Mouse (Mus musculus) C2C12 (cell line): ENCODE measurements around the gene Dyrk3. TPM values are rescaled to one million over a fixed set of nuclear protein-coding genes. Genes with fewer than 3 reads are reported as not detected.

Experiments
- H3K27me3 ChIP-seq: one replicate; pipeline ENCODE4 v1.6.1; 2011; ENCODE audit not compliant: control insufficient read depth, insufficient read depth, insufficient read length
- H3K36me3 ChIP-seq: one replicate; pipeline ENCODE4 v1.6.1; 2011; ENCODE audit not compliant: control insufficient read depth, insufficient read depth
- H3K4me3 ChIP-seq: one replicate; pipeline ENCODE4 v1.5.1; 2011; ENCODE audit warnings: mild to moderate bottlenecking, control low read depth; ENCODE audit not compliant: poor library complexity, insufficient read depth, severe bottlenecking
- H3K79me2 ChIP-seq: one replicate; pipeline ENCODE4 v1.6.1; 2011; ENCODE audit not compliant: control insufficient read depth, insufficient read depth
- H3K79me3 ChIP-seq: one replicate; pipeline ENCODE4 v1.6.1; 2011; ENCODE audit warnings: low read depth, control low read depth
- H3ac ChIP-seq: one replicate; pipeline ENCODE3; 2011; ENCODE audit warnings: low read depth; ENCODE audit not compliant: control insufficient read depth, insufficient read length
- CEBPB ChIP-seq: IDR thresholded peaks from one replicate; pipeline ENCODE4 v1.6.1; 2011; ENCODE audit warnings: low read depth, mild to moderate bottlenecking, control low read depth, moderate library complexity
- CTCF ChIP-seq: IDR thresholded peaks from one replicate; pipeline ENCODE4 v1.5.1; 2011; ENCODE audit not compliant: control insufficient read depth, insufficient read depth, insufficient read length
- FOSL1 ChIP-seq: IDR thresholded peaks from one replicate; pipeline ENCODE4 v1.8.0; 2011; ENCODE audit warnings: mild to moderate bottlenecking, low read length; ENCODE audit not compliant: poor library complexity, insufficient read depth, severe bottlenecking
- MAX ChIP-seq: IDR thresholded peaks from one replicate; pipeline ENCODE4 v1.6.1; 2011; ENCODE audit warnings: mild to moderate bottlenecking, control low read depth
- MYOD1 ChIP-seq: IDR thresholded peaks from one replicate; pipeline ENCODE4 v1.6.1; 2011; ENCODE audit warnings: low read depth; ENCODE audit not compliant: control insufficient read depth, insufficient read length
- MYOG ChIP-seq: IDR thresholded peaks from one replicate; pipeline ENCODE4 v1.6.1; 2011; ENCODE audit not compliant: control insufficient read depth, insufficient read length; ENCODE audit errors: extremely low read depth
- USF1 ChIP-seq: IDR thresholded peaks from one replicate; pipeline ENCODE4 v1.6.1; 2011; ENCODE audit warnings: low read depth, mild to moderate bottlenecking, control low read depth, moderate library complexity
- polyA plus RNA-seq: library from polyadenylated mRNA; unstranded; fragments of >200 nt; fragmentation: generic; extraction: Trizol; gene quantifications from one replicate; pipeline ENCODE4 v1.2.1, GENCODE M21; 2012; ENCODE audit warnings: missing spikeins

Dyrk3 gene
- polyA plus RNA-seq, 1 experiment, result 5.0 TPM

- Histone ChIP-seq H3K4me3 (no peak overlapping the region), H3K79me3 (peaks cover 21% of the 10 kb centered on the region), H3K79me2 (peaks cover 36% of the 10 kb centered on the region), H3ac (no peak overlapping the region), H3K27me3 (no peaks in the 10 kb centered on the region), H3K36me3 (peaks cover 39% of the 10 kb centered on the region)
- TF ChIP-seq MAX (peak; percentile 11), FOSL1 (peak; percentile 96), USF1 (peak; percentile 97), CEBPB (no peak), MYOD1 (peak; percentile 83), MYOG (no peak), CTCF (no peak)
These were observed 12.0 kb downstream of the Dyrk3 start for GRCm38 (mm10) chr1:131125987-131126744.

- H3K79me3 ChIP-seq, result peaks cover 9% of the 10 kb centered on the region
- peaks cover 14% of the 10 kb centered on the region for H3K79me2 ChIP-seq
- H3K27me3 ChIP-seq, result no peaks in the 10 kb centered on the region
- no peak overlapping the region for H3ac ChIP-seq
- TF ChIP-seq MYOG, result no peak
- TF ChIP-seq CEBPB, result no peak
- TF ChIP-seq MYOD1, result peak; percentile 24
- no peak for TF ChIP-seq USF1
- no peak for TF ChIP-seq FOSL1
- no peak for TF ChIP-seq MAX
- TF ChIP-seq CTCF, result no peak
- H3K36me3 ChIP-seq, result peaks cover 16% of the 10 kb centered on the region
- no peak overlapping the region for H3K4me3 ChIP-seq
These were observed 14.4 kb downstream of the Dyrk3 start for GRCm38 (mm10) chr1:131123522-131124265.

GRCm38 (mm10) chr1:131121987-131122386, 16.2 kb downstream of the Dyrk3 start:
- no peaks in the 10 kb centered on the region for H3K79me3 ChIP-seq
- no peak overlapping the region for H3K4me3 ChIP-seq
- no peaks in the 10 kb centered on the region for H3K36me3 ChIP-seq
- no peak for TF ChIP-seq USF1
- no peak for TF ChIP-seq MAX
- no peaks in the 10 kb centered on the region for H3K79me2 ChIP-seq
- no peak overlapping the region for H3ac ChIP-seq
- H3K27me3 ChIP-seq, result no peaks in the 10 kb centered on the region

GRCm38 (mm10) chr1:131119026-131119425, 19.1 kb downstream of the Dyrk3 start:
- Histone ChIP-seq H3K36me3 (no peaks in the 10 kb centered on the region), H3K79me3 (no peaks in the 10 kb centered on the region), H3ac (no peak overlapping the region), H3K27me3 (no peaks in the 10 kb centered on the region), H3K4me3 (no peak overlapping the region), H3K79me2 (no peaks in the 10 kb centered on the region)
- TF ChIP-seq CTCF (peak; percentile 21), MYOD1 (no peak)

- no peaks in the 10 kb centered on the region for H3K27me3 ChIP-seq
- no peaks in the 10 kb centered on the region for H3K36me3 ChIP-seq
- no peaks in the 10 kb centered on the region for H3K79me3 ChIP-seq
- no peak overlapping the region for H3ac ChIP-seq
- H3K79me2 ChIP-seq, result no peaks in the 10 kb centered on the region
- TF ChIP-seq CEBPB (no peak), CTCF (no peak), MYOG (no peak), MAX (no peak), USF1 (no peak), MYOD1 (no peak), FOSL1 (no peak)
- no peak overlapping the region for H3K4me3 ChIP-seq
These were observed 19.6 kb downstream of the Dyrk3 start for GRCm38 (mm10) chr1:131118530-131118929.
